Mouse (Mus musculus) erythroblast, embryonic 14.5 days (primary cell): ENCODE results near the gene Cadps. TPM values are rescaled to one million over a fixed set of nuclear protein-coding genes. Genes with fewer than 3 reads are reported as not detected.

Experiments used
- H3K27me3 ChIP-seq: 2 replicates; pipeline ENCODE4 v1.6.1; 2012; ENCODE audit warnings: inconsistent platforms; ENCODE audit not compliant: control insufficient read depth
- H3K36me3 ChIP-seq: 2 replicates; pipeline ENCODE4 v1.6.1; 2012; ENCODE audit warnings: mild to moderate bottlenecking, inconsistent platforms; ENCODE audit not compliant: control insufficient read depth
- H3K4me1 ChIP-seq: 2 replicates; pipeline ENCODE4 v1.6.1; 2012; ENCODE audit warnings: inconsistent platforms; ENCODE audit not compliant: control insufficient read depth
- H3K4me3 ChIP-seq: replicated peaks from 2 replicates; pipeline ENCODE3; 2012; ENCODE audit warnings: moderate library complexity, mild to moderate bottlenecking, inconsistent platforms
- H3K9me3 ChIP-seq: 2 replicates; pipeline ENCODE4 v1.6.1; 2012; ENCODE audit warnings: low read length, inconsistent platforms, mixed read lengths; ENCODE audit not compliant: control insufficient read depth
- GATA1 ChIP-seq: IDR thresholded peaks from 2 replicates; pipeline ENCODE4 v1.6.1; 2012; ENCODE audit warnings: low read length, inconsistent platforms, mixed read lengths
- TAL1 ChIP-seq: IDR thresholded peaks from 3 replicates; pipeline ENCODE4 v1.6.1; 2012; ENCODE audit warnings: low read length, inconsistent platforms, mixed read lengths
- polyA plus RNA-seq: library from polyadenylated mRNA; stranded (reverse); fragments of >175 nt; gene quantifications from 2 replicates; pipeline ENCODE4 v1.2.3, GENCODE M21; 2012

The Cadps gene
- polyA plus RNA-seq, 1 experiment = not detected

DNA sequence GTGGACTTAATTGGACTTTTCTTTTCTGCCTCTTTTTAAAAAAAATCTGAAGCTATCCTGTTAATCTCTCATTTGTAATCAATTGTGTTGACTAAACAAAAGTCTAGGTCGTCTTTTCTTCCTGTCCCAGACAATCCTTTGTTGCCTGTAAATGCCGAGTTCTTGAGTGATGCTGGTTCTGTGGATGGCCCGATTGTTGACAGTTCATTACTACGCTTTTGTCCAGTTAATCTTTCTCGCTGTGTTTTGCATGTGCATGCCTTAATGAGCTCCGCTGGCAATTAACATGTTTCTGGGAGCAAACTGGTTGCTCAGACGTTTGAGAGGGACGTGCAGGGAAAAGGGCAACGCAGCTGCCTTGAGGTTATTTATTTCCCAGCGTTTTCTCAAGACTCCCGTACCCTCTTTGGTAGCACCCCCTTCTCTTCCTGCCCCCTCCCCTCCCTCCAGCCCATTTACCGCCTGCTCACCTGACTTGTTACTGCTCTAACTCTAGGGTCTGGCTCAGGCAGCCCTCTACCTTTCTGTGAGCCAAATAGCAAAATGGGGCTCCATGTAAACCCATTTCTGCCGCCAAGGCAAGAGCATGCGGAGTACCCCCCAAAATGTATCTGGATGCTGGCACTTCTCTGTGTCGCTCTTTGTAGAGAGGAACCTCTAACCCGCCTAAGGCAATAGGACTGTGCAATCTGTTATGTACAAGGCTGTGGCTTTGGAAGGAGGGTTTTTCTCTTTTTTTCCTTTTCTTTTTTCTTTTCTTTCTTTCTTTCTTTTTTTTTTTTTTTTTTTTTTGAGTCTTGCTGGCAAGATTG lies 484.7 kb downstream of the Cadps start:
- Histone ChIP-seq H3K4me3 (no peak overlapping the region), H3K27me3 (peaks cover 76% of the 10 kb centered on the region), H3K4me1 (no peaks in the 10 kb centered on the region), H3K36me3 (no peaks in the 10 kb centered on the region), H3K9me3 (no peaks in the 10 kb centered on the region)
- TF ChIP-seq TAL1 (no peak), GATA1 (no peak)

DNA sequence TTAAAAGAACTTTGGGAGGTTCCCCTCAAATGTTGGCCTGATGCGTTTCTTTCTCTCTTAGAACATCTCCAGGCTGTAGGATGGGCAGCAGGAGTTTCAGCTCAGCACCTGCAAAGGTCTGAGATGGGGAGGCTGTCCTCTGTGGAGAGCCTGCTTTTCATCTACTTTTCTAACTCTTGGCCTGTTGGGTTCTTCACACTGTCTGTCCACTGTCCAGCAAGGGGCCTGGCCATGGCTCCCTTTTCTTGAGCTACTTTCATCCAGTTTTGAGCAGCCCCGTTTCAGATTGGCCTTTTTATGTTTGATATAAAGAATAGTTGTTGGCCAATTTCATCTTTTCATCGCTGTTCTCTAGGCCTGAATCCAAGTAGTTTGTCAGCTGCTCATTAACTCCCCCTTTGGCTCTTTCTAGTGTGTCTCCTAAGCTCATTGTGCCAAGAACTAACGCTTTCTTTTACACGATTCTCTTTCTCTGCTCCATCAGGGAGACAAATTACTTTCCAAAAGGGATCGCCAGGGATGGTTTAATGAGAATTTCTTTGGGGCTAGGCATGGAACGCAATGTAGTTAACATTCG lies 485.4 kb downstream of the Cadps start:
- peaks cover 69% of the 10 kb centered on the region for H3K27me3 ChIP-seq
- TF ChIP-seq GATA1 (no peak), TAL1 (no peak)

DNA sequence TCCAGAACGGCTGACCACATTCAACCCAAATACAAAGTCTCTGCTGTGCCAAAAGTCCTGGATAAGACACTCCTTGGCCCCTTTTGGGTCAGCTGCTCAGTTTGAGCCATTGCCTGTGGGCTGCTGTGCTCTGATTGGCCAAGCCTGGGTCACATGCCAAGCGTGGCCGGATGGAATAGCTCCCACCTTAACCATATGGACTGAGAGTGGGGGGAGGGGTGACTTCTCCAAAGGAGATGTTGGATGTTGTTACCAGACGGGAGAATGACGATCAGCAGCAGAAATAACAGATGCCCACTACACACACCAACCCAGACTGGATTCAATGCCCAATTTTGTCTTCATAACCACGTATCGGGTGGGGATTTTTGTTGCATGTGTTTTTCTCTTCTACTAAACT lies 488.0 kb downstream of the Cadps start:
- H3K27me3 ChIP-seq = peaks cover 43% of the 10 kb centered on the region
- TF ChIP-seq TAL1 (no peak), GATA1 (no peak)
- no peaks in the 10 kb centered on the region for H3K9me3 ChIP-seq
- H3K4me3 ChIP-seq = no peak overlapping the region
- no peaks in the 10 kb centered on the region for H3K36me3 ChIP-seq
- H3K4me1 ChIP-seq = no peaks in the 10 kb centered on the region

More for the DNA sequence above, 485.4 kb downstream of the Cadps start:
- Histone ChIP-seq H3K4me1 (no peaks in the 10 kb centered on the region), H3K9me3 (no peaks in the 10 kb centered on the region), H3K4me3 (no peak overlapping the region), H3K36me3 (no peaks in the 10 kb centered on the region)

DNA sequence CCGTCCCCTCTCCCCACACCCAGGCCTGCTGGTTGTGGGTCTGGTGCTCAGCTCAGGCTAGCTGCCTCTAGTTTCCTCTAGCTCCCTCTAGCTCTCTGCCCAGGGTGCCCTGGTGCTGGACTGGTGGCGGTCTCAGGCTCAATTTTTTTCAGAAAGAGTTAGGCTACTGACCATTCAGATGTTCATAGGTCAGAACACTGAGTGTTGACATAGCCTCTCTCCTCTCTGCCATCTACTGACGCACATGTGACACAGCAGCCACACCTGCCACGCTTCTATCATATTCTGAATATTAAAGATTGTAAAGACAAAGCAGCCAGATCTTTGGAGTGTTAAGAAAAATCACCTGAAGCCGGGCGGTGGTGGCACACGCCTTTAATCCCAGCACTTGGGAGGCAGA lies 489.3 kb downstream of the Cadps start:
- Histone ChIP-seq H3K9me3 (no peaks in the 10 kb centered on the region), H3K4me3 (no peak overlapping the region), H3K36me3 (no peaks in the 10 kb centered on the region), H3K27me3 (peaks cover 30% of the 10 kb centered on the region), H3K4me1 (no peaks in the 10 kb centered on the region)
- TF ChIP-seq TAL1 = no peak
- TF ChIP-seq GATA1 = no peak
